Mouse (Mus musculus) G1E (cell line): Measurements from ENCODE around the gene Agmat. TPM values are rescaled to one million over a fixed set of nuclear protein-coding genes. Genes with fewer than 3 reads are reported as not detected.

ENCODE experiments used
- ATAC-seq: 2 replicates; pipeline ENCODE4 v1.8.0; 2016; ENCODE audit warnings: mild to moderate bottlenecking; ENCODE audit not compliant: insufficient number of reproducible peaks, poor library complexity, low FRiP score, severe bottlenecking; ENCODE audit errors: extremely low read depth
- DNase-seq: peaks from one replicate; pipeline ENCODE4 v3.0.0; 2012; ENCODE audit warnings: low spot score
- H3K27me3 ChIP-seq: 2 replicates; pipeline ENCODE4 v1.6.1; 2012; ENCODE audit warnings: mild to moderate bottlenecking, low read length, inconsistent platforms; ENCODE audit not compliant: insufficient read depth
- H3K36me3 ChIP-seq: replicated peaks from 2 replicates; pipeline ENCODE3; 2012; ENCODE audit warnings: mild to moderate bottlenecking, inconsistent platforms
- H3K4me1 ChIP-seq: 2 replicates; pipeline ENCODE4 v1.6.1; 2012; ENCODE audit warnings: low read depth, low read length, inconsistent platforms, mixed read lengths; ENCODE audit not compliant: insufficient read depth
- H3K4me3 ChIP-seq: 2 replicates; pipeline ENCODE4 v1.5.1; 2012; ENCODE audit warnings: low read depth, mild to moderate bottlenecking, inconsistent platforms, low read length, moderate library complexity, mixed read lengths
- H3K9me3 ChIP-seq: replicated peaks from 2 replicates; pipeline ENCODE4 v1.6.1; 2012; ENCODE audit warnings: inconsistent platforms
- CTCF ChIP-seq: IDR thresholded peaks from 2 replicates; pipeline ENCODE4 v1.5.1; 2012; ENCODE audit warnings: low read depth, low read length, inconsistent platforms, mixed read lengths
- GATA1 ChIP-seq: IDR thresholded peaks from 2 replicates; pipeline ENCODE4 v1.6.1; 2012; ENCODE audit warnings: borderline replicate concordance, low read length, inconsistent platforms, mixed read lengths
- GATA2 ChIP-seq: IDR thresholded peaks from 2 replicates; pipeline ENCODE4 v1.6.1; 2012; ENCODE audit warnings: low read depth, low read length, inconsistent platforms, borderline replicate concordance
- POLR2AphosphoS5 ChIP-seq: IDR thresholded peaks from 2 replicates; pipeline ENCODE4 v1.6.1; 2012; ENCODE audit warnings: low read depth, low read length, inconsistent platforms; ENCODE audit not compliant: insufficient replicate concordance
- TAL1 ChIP-seq: conservative IDR thresholded peaks from 2 replicates; pipeline ENCODE4 v1.6.1; 2012; ENCODE audit warnings: low read depth, low read length, inconsistent platforms, mixed read lengths
- polyA plus RNA-seq: library from polyadenylated mRNA; stranded (reverse); fragments of >175 nt; gene quantifications from 2 replicates; pipeline ENCODE4 v1.2.3, GENCODE M21; 2012
- total RNA-seq, 2 experiments: library from RNA; stranded (forward) in 1 of 2; stranded (reverse) in 1 of 2; fragments of 200-1000 nt in 1 of 2; fragments of >200 nt in 1 of 2; fragmentation: Nextera tagmentation in 1 of 2; gene quantifications; 2 replicates each; pipeline ENCODE4 v1.2.3; 2014 to 2017

The Agmat gene
- total and polyA plus RNA-seq, 3 experiments: 0.05 TPM; not detected in 2

DNA sequence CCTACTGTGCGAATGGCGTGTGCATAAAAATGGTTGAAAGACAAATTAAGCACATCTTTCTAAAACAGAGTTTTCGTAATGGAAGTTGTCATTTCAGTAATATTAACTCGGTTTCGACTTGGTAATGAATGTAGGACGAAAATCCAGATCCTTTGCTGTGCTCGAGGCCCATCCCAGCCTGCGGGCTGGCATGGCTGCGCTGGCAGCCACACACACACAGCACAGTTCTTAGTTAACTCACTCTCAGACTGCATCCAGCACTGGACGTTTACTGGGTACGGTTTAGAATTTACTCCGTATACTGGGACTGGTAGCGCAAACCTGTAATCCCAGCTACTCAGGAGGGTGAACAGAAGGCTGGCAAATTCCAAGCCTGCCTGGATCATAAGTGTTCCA is 22.8 kb upstream of the Agmat start:
- Histone ChIP-seq H3K4me1 (peaks cover 53% of the 10 kb centered on the region), H3K4me3 (peak overlapping the region; percentile 99), H3K36me3 (peaks cover 30% of the 10 kb centered on the region), H3K27me3 (peaks cover 3% of the 10 kb centered on the region; the same call in 1 of the 2 replicates), H3K9me3 (peaks cover 2% of the 10 kb centered on the region; the same call in 1 of the 2 replicates)
- ATAC-seq: no peak
- DNase-seq: no peak
- TF ChIP-seq POLR2AphosphoS5: no peak
- TF ChIP-seq GATA1: no peak
- TF ChIP-seq GATA2: no peak
- TF ChIP-seq TAL1: no peak
- TF ChIP-seq CTCF: no peak

DNA sequence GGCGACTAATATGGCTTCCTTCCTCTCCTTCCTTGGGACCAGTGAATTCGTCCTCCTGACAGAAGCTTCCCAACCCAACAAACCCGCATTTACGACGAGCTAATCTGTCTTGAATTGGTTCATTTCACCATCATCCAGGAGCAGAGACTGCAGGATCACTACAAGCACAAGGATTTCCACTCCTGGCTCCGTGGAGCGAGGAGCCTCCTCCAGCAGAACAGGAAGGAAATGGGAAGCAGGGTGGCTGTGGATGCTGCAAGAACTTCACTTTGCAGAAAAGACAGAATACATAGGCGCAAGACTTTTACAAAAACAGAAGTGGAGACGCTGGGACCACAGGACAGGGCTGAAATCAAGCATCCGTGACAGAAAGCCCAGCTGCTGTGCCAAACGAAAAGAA is 21.9 kb upstream of the Agmat start:
- Histone ChIP-seq H3K9me3 (peaks cover 2% of the 10 kb centered on the region; the same call in 1 of the 2 replicates), H3K36me3 (peaks cover 22% of the 10 kb centered on the region), H3K27me3 (peaks cover 9% of the 10 kb centered on the region), H3K4me3 (no peak overlapping the region), H3K4me1 (peaks cover 45% of the 10 kb centered on the region)
- no peak for DNase-seq
- TF ChIP-seq POLR2AphosphoS5 (no peak), CTCF (no peak), TAL1 (no peak), GATA1 (no peak), GATA2 (no peak)
- ATAC-seq: no peak

DNA sequence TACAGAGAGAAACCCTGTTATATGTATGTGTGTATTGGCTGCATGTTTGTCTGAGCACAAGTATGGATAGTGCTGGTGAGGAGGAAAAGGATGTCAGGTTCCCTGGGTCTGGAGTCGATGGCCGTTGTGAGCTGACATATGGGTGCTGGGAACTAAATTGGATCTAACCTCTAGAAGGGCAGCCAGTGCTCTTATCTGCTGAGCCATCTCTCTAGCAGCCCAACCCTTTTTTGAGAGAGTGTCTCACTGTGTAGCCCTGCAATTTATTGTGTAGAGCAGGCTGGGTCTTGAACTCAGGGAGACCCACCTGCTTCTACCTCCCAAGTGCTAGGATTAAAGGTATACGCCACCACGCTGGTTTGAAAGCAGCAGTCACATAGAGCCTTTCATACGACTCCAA is 21.2 kb upstream of the Agmat start:
- H3K4me1 ChIP-seq: peaks cover 39% of the 10 kb centered on the region
- ATAC-seq: no peak
- TF ChIP-seq GATA1: no peak
- no peak for TF ChIP-seq POLR2AphosphoS5
- TF ChIP-seq CTCF: no peak
- TF ChIP-seq GATA2: no peak
- no peak for TF ChIP-seq TAL1

DNA sequence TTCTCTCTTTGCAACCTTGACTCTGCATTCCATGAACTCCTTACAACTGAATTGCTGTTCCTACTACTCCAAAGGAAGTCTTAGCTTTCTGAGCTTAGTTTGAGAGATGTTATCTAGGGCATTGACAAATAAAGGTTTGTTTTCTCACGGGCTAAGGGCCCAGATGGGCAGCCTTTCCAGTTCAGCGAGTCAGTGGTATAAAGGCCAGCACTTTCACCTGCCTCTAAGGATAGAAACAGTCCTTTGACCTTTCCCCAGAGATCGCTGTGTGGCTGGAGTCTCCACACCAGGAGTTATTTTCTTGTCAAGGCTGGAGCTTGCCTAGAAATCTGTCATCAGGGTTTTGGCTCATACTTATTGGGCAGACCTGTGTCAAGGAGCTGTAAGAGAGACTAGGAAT is 20.7 kb upstream of the Agmat start:
- Histone ChIP-seq H3K9me3 (no peaks in the 10 kb centered on the region), H3K27me3 (peaks cover 15% of the 10 kb centered on the region), H3K4me3 (no peak overlapping the region), H3K36me3 (peaks cover 11% of the 10 kb centered on the region), H3K4me1 (peaks cover 39% of the 10 kb centered on the region)
- no peak for DNase-seq
- TF ChIP-seq GATA2 (no peak), CTCF (no peak), TAL1 (no peak), POLR2AphosphoS5 (no peak), GATA1 (no peak)
- no peak for ATAC-seq

More for the DNA sequence above, 21.2 kb upstream of the Agmat start:
- H3K4me3 ChIP-seq: no peak overlapping the region
- H3K36me3 ChIP-seq: peaks cover 16% of the 10 kb centered on the region
- peaks cover 11% of the 10 kb centered on the region for H3K27me3 ChIP-seq
- no peaks in the 10 kb centered on the region for H3K9me3 ChIP-seq
- no peak for DNase-seq

DNA sequence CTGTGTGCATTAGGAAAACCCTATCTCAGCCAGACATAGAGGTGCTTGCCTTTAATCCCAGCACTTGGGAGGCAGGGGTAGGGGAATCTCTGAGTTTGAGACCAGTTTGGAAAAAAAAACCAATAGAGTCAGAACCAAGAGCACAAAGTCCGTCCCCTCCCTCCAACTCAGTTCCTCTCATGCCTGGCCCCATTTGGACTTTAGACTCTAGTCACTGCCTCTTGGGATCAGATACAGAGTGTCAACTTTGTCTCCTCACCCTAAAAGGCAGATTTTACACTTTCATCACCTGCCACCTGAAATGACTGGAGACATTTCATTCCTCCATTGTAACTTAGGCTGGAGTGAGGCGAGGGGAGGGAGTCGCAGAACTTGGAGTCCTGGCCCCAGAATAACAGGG is 17.2 kb upstream of the Agmat start:
- no peaks in the 10 kb centered on the region for H3K36me3 ChIP-seq
- H3K27me3 ChIP-seq: peaks cover 16% of the 10 kb centered on the region
- DNase-seq: no peak
- no peak for ATAC-seq
- TF ChIP-seq GATA2 (no peak), TAL1 (no peak), GATA1 (no peak), POLR2AphosphoS5 (no peak), CTCF (no peak)
- H3K4me1 ChIP-seq: peaks cover 30% of the 10 kb centered on the region
- no peak overlapping the region for H3K4me3 ChIP-seq
- H3K9me3 ChIP-seq: no peaks in the 10 kb centered on the region

DNA sequence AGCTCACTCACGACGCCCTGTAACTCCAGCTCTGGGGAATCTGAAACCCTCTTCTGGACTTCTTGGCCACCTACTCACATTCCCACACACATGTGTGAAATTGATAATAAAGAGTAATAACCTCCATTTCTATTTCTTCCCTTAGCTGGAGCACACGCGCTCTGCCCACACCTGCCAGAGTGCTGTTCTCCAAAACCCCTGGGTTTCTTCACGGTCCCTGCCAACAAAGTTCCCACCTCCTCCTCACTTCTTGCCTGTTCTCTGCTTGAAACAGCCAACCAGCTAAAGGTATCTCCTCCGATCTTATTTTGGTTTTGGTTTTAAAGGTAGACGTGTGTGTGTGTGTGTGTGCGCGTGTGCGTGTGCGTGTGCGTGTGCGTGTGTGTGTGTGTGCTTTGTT is 16.1 kb upstream of the Agmat start:
- Histone ChIP-seq H3K4me3 (no peak overlapping the region), H3K9me3 (no peaks in the 10 kb centered on the region), H3K36me3 (no peaks in the 10 kb centered on the region), H3K4me1 (peaks cover 29% of the 10 kb centered on the region), H3K27me3 (peaks cover 21% of the 10 kb centered on the region)
- ATAC-seq (no peak), DNase-seq (no peak)
- TF ChIP-seq GATA2 (no peak), CTCF (no peak), TAL1 (no peak), GATA1 (no peak), POLR2AphosphoS5 (no peak)
